Mouse (Mus musculus) lung, postnatal 10 days (tissue): ENCODE data around the gene Olfr1122.
"Not testable (repeated sequence)": the region's sequence is repeated elsewhere in the genome, so short reads cannot be mapped to it uniquely, and the experiment has no call there.

Source experiments
- DNase-seq: peaks from one replicate; pipeline ENCODE4 v3.0.0; 2021

The Olfr1122 gene

GRCm38 (mm10) chr2:87385549-87385948 lies at the start of gene Olfr1122:
Gene Olfr1122, plus strand, starts transcription at chr2:87385849.
- DNase-seq = no peak

- DNase-seq = no peak
Observed at GRCm38 (mm10) chr2:87354515-87354914, 31.1 kb upstream of the Olfr1122 start, which contains the start of gene Olfr1120. Gene Olfr1120, plus strand, starts transcription at chr2:87354815.

- DNase-seq = not testable (repeated sequence)
Observed at GRCm38 (mm10) chr2:87360121-87360520, 25.5 kb upstream of the Olfr1122 start.

- no peak for DNase-seq
Observed at GRCm38 (mm10) chr2:87369595-87369994, 16.1 kb upstream of the Olfr1122 start, which contains the start of gene Olfr1121. Gene Olfr1121, plus strand, starts transcription at chr2:87369895.

- DNase-seq = no peak
Observed at GRCm38 (mm10) chr2:87371726-87372125, 13.9 kb upstream of the Olfr1122 start.

- DNase-seq = no peak
Observed at GRCm38 (mm10) chr2:87383935-87384334, 1.7 kb upstream of the Olfr1122 start.

- not testable (repeated sequence) for DNase-seq
Observed at GRCm38 (mm10) chr2:87393605-87394004, 8.0 kb downstream of the Olfr1122 start.

- DNase-seq = not testable (repeated sequence)
Observed at GRCm38 (mm10) chr2:87394686-87395085, 9.0 kb downstream of the Olfr1122 start.

- DNase-seq = no peak
Observed at GRCm38 (mm10) chr2:87416335-87416734, 30.7 kb downstream of the Olfr1122 start, which contains the start of gene Olfr1123. Gene Olfr1123, plus strand, starts transcription at chr2:87416635.

- DNase-seq = no peak
Observed at GRCm38 (mm10) chr2:87429975-87430374, 44.3 kb downstream of the Olfr1122 start, which contains the start of gene Olfr1124. Gene Olfr1124, plus strand, starts transcription at chr2:87430275.

- DNase-seq = no peak
Observed at GRCm38 (mm10) chr2:87437731-87438130, 52.1 kb downstream of the Olfr1122 start.
